Mouse (Mus musculus) embryonic stem cell, embryonic (primary cell): ENCODE results near the gene Tmed2.

Experiments
- CTCF ChIA-PET, 4 experiments: fragments of 300-600 bp in 2 of 4; fragments of 350-600 bp in 2 of 4; sonication (Branson Sonifier 250); formaldehyde crosslinking; loops; one replicate each; lab custom pipeline; 2022; ENCODE audit warnings: inconsistent platforms in 2 of 4; lab: Charles Lee
- POLR2A ChIA-PET, 4 experiments: fragments of 300-600 bp in 2 of 4; fragments of 350-600 bp in 2 of 4; sonication (Branson Sonifier 250); formaldehyde crosslinking; loops; one replicate each; lab custom pipeline; 2022; ENCODE audit warnings: antibody characterized with exemption in 4 of 4, inconsistent platforms in 1 of 4; lab: Charles Lee

The Tmed2 gene

DNA sequence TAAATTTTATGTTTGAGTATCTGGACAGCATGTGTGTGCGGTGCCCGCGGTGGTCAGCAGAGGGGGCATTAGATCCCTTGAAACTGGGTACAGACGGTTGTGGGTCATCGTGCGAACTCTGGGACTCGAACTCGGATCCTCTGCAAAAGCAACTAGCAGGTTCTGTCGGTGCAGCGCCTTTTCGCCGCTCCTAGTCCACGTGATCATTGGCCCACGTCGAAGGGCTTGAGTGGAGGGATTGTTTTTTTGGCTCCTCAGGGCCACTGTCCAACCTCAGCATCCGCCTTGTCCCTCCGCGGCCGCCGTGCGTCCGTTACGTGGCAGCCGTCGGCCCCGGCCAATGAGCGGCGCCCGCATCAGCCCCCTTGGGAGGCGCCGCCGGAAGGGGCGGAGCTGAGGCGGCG is at the start of gene Tmed2:
TSS of gene Tmed2 (plus strand) at position 313 of the 404 bp plus-strand sequence.
- ChIA-PET CTCF (interaction anchor here in 1 of 4 experiments (0.6 to 1.0 kb wide), 3 partner anchors 108 to 730 kb away, joined by 3 to 4 read pairs (median 4); no protein-coding TSS in a partner anchor), POLR2A (interaction anchor here in 3 of 4 experiments (0.6 to 1.3 kb wide), 12 partner anchors 9 to 610 kb away, joined by 3 to 7 read pairs (median 3); partner anchors contain the start of genes Rilpl1 (in 2 of the 3), 2810006K23Rik (in 1 of the 3), Ccdc62 (in 1 of the 3) and Ddx55 (in 1 of the 3))

DNA sequence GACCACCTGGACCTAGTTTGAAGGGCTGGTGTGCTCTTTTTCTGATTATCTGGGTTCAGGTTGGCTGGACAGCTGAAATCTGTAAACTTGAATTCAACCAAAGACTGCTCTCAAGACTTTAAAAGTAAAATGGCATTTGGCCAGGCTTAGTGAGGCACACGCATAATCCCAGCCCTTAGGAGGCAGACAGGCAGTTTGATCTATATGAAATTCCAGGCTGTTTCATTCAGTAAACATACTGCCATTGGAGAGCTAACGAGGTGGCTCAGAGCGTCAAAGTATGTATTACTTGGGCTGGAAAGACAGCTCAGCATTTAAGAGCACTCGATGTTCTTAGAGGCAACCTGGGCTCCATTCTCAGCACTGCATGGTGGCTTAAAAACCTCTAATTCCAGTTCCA is 48.8 kb upstream of the Tmed2 start:
- ChIA-PET POLR2A (interaction anchor here in 1 of 4 experiments (0.6 to 2.2 kb wide), 4 partner anchors 9 to 864 kb away, joined by 3 to 7 read pairs (median 3); partner anchors contain the start of genes Rilpl2 and Snrnp35), CTCF (no interaction called here)

DNA sequence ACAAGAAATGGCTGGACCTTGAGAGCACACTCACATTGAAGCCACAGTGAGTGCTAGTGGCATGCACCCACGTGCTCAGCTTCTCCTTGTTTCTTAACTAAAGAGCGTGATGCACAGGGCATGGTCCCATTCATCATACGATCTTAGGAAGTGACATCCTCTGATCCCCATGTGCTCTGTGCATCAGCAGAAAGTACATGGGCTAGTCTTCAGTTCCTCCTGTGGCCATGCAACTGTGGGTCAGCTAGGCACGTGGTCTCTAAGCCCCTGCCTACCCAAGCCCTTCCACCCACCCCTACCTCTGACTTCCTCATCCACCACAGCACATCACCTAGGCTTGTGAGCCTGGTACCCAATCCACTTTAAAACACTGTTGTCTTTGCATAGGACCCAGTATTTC is 47.9 kb upstream of the Tmed2 start:
- ChIA-PET CTCF (interaction anchor here in 2 of 4 experiments (0.6 to 1.2 kb wide), 5 partner anchors 10 to 290 kb away, joined by 3 to 20 read pairs (median 5); partner anchors contain the start of gene Rilpl2 (in 1 of the 2)), POLR2A (interaction anchor here in 3 of 4 experiments (0.6 to 2.3 kb wide), 13 partner anchors 9 to 290 kb away, joined by 3 to 11 read pairs (median 5); partner anchors contain the start of genes Snrnp35 (in 3 of the 3), Rilpl1 (in 2 of the 3), Rilpl2 (in 1 of the 3) and Sbno1 (in 1 of the 3))

DNA sequence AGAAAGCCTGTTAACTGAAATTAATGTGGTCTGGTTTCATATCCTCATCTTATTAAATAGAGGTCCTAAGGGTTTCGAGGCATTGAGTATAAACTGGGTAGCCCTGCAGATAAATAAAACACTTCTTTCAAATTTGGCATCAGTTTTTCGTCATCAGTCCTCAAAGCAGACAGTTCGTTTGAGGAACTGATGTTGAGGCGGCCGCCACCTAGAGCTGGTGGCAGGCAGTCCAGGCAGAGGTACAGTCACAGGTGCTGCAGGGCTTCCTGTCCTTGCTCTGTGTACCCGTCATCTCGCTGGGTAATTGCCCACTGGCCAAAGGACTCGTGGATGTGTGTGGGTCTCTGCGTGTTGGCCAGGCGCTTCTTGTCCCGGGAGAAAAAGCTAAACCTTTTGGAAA is 47.0 kb upstream of the Tmed2 start:
- CTCF ChIA-PET, result interaction anchor here in 1 of 4 experiments (0.6 to 1.2 kb wide), 4 partner anchors 15 to 289 kb away, joined by 3 to 5 read pairs (median 4); partner anchors contain the start of genes Kmt5a and Rilpl2
- POLR2A ChIA-PET, result interaction anchor here in 3 of 4 experiments (0.7 to 2.3 kb wide), 12 partner anchors 8 to 67 kb away, joined by 3 to 11 read pairs (median 5); partner anchors contain the start of genes Snrnp35 (in 2 of the 3), Rilpl1 (in 1 of the 3), Rilpl2 (in 1 of the 3) and Sbno1 (in 1 of the 3)

DNA sequence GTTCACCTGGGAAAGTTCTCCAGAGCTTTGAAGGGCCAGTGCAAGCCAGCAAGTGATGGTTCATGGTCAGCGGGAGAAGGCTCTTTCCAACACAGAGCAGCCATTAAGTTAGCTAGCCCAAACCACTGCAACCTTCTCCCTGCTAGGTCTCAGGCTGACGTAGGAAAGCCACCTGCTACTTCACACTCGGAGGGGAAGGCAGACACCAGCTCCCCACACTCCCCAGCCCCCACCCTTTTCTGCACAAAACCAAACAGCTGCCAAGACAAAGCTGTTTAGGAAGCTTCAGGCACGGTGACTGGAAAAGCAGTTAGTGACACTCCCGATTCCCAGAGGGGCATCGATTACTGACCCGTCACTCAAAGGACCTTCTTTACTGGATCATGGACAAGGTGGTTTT is 44.9 kb upstream of the Tmed2 start:
- ChIA-PET POLR2A (interaction anchor here in 2 of 4 experiments (0.7 to 1.8 kb wide), 6 partner anchors 8 to 63 kb away, joined by 3 to 9 read pairs (median 4); partner anchors contain the start of genes Snrnp35 (in 2 of the 2) and Rilpl2 (in 1 of the 2)), CTCF (interaction anchor here in 1 of 4 experiments (0.9 kb wide), 1 partner anchor 139 kb away, joined by 3 read pairs; no protein-coding TSS in a partner anchor)

DNA sequence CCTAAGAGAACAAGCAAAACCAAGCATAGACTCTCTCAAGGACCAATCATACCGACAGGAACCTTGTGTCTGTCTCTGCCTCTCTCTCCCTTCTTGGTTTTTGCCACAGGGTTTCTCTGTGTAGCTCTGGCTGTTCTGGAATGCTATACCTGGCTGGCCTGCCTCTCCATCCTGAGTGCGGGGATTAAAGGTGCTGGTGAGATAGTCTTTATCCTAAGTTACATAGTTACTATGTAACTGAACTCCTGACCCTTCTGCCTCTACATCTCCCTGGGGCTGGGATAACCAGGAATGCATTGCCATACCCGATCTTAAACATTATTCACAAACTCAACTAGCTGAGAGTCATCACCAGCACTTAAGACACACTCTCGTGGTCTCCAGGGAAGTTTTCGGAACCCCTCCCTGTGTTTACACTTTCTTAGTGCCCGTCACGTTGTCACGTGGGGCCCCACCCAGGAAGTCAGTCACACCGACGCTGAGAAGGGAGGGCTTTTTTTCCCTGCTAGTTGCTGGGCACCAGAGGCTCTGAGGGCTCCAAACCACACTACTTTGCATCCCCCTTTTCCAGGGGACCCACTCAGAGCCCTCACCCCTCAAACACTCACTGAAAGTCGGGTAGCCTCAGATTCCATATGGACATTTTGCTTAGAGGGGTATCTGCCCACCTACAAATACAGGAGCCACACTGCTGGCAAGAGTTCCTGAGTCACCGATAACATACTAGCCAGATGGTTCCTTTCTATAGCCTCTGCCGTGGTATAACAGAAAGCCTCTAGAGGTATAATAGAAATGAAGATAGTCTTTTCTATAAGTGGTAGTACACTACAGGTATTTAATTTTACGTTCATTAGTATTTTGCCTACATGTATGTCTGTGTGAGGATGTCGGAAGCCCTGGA is 43.6 kb upstream of the Tmed2 start:
- ChIA-PET CTCF (interaction anchor here in 1 of 4 experiments (0.7 kb wide), 1 partner anchor 406 kb away, joined by 3 read pairs; no protein-coding TSS in a partner anchor), POLR2A (interaction anchor here in 3 of 4 experiments (0.6 to 1.8 kb wide), 5 partner anchors 9 to 486 kb away, joined by 3 to 9 read pairs (median 4); partner anchors contain the start of genes Rilpl2 (in 1 of the 3) and Snrnp35 (in 1 of the 3))

DNA sequence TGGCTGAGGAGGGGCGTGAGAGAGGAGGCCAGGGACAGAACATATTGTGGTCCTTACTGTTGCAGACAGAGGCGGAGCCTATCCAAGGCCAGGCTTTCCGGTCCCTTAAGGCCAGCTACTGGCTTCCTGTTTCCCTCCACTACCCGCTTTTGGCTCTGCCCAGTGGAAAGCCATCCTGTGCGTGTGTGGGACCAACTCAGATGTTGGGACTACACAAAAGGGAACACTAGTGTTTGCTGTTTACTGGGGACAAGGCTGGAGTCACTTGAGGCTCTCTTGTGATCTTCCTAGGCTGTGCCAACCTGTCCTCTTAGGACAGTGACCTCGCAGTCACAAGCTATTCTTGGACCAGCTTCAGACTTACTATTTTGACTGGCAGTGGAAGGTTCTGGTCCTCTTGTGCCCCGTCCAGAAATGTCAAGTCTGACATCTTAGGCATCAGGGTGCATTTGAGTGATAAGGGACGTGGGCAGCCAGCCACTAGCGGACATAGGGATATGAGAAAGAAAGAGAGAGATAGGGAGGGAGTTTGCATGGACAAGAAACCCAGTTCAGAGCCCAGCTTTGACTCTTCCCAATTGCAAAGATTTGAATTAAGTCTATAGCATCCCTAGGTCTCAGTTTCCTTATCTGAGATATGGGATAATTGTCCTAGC is 42.1 kb upstream of the Tmed2 start:
- CTCF ChIA-PET, result interaction anchor here in 1 of 4 experiments (0.7 kb wide), 1 partner anchor 20 kb away, joined by 4 read pairs; the partner anchor contains the start of gene Rilpl2

DNA sequence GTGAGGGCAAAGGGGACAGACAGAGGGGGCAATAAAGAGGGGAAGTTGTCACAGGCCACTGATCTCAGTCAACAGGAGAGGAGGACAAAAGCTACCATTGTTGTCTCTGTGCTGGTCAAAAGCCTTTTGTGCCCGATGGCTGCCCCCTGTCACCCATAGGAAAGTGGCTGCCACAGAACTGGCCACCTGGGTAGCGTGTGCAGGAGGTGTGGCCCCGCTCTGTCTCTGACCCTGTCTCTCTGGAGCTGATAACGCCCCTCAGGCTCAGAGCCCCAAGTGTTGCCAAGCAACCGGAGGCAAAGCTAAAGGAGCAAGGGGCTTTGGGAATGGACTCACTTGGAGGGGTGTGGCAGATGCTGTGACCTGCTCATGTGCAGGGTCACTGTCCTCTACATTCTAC is 41.5 kb upstream of the Tmed2 start:
- CTCF ChIA-PET, result interaction anchor here in 2 of 4 experiments (0.6 to 0.7 kb wide), 2 partner anchors 21 to 406 kb away, joined by 3 to 4 read pairs; partner anchors contain the start of gene Rilpl2 (in 1 of the 2)
- POLR2A ChIA-PET, result interaction anchor here in 3 of 4 experiments (0.6 to 2.3 kb wide), 10 partner anchors 8 to 750 kb away, joined by 3 to 10 read pairs (median 3); partner anchors contain the start of genes Kntc1 (in 1 of the 3), Rsrc2 (in 1 of the 3) and Snrnp35 (in 1 of the 3)

More for the DNA sequence above, 42.1 kb upstream of the Tmed2 start:
- POLR2A ChIA-PET, result interaction anchor here in 3 of 4 experiments (0.6 to 2.3 kb wide), 9 partner anchors 10 to 749 kb away, joined by 3 to 5 read pairs (median 3); partner anchors contain the start of genes Kntc1 (in 1 of the 3), Rsrc2 (in 1 of the 3) and Snrnp35 (in 1 of the 3)

DNA sequence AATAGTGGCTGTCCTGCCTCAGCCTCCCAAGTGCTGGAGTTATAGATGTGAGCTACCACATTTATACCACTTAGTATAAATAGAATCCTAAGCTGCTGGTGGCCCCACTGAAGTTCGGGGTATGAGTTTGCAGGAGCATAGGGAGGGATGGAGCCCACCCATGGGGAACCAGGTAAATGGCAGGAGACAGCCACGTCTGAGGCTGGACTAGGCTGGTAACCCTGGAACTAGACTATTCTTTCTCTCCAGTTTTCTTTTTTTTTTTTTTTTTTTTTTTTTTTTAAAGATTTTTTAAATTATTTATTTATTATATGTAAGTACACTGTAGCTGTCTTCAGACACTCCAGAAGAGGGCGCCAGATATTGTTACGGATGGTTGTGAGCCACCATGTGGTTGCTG is 40.5 kb upstream of the Tmed2 start:
- POLR2A ChIA-PET, result interaction anchor here in 3 of 4 experiments (0.5 to 2.3 kb wide), 18 partner anchors 10 to 484 kb away, joined by 3 to 11 read pairs (median 4); partner anchors contain the start of genes Snrnp35 (in 2 of the 3), Rilpl1 (in 1 of the 3) and Rilpl2 (in 1 of the 3)
- CTCF ChIA-PET, result interaction anchor here (0.6 to 1.3 kb wide), 18 partner anchors 9 to 768 kb away, joined by 3 to 11 read pairs (median 4); partner anchors contain the start of gene Rilpl1 (in 2 of the 4)

DNA sequence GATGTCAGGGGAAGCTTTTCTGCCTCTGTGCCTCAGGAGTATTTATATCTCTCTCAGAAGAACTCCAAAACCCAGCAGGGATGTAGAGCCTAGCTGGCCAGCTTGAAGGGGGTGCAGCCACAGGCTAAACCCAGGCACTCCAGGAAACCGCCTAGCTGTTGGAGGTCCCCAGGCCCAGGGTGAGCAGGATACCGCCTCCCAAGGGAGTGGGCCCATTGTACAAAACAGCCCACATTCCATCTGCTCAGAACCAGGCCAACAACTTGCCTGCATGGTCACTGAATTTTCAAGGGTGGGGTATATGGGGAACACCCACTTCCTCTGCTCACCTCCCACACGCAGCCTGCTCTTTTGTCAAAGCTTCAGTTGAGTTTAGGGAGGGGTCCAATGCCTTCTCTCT is 39.9 kb upstream of the Tmed2 start:
- POLR2A ChIA-PET, result interaction anchor here in 3 of 4 experiments (0.5 to 2.3 kb wide), 18 partner anchors 10 to 484 kb away, joined by 3 to 11 read pairs (median 4); partner anchors contain the start of genes Rilpl2 (in 2 of the 3), Snrnp35 (in 2 of the 3) and Rilpl1 (in 1 of the 3)

DNA sequence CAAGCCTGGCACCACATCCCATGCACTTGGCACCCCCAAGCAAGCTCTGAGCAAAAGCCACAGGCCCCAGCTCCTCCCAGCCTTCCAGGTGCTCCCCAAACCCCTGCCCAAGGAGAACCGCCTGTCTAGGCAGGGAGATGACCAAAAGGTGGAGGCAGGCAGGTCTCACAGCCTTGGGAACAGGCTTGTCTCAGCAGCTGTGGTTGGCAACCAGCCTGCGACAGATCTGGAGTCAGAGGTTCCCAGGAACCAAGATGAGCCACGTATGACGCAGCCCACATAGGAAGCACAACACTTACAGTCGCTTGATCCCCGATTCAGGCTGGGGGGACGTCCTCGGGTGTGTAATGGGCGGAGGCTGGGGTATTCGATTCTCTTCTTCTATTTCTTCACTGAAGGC is 39.0 kb upstream of the Tmed2 start:
- ChIA-PET POLR2A (interaction anchor here in 3 of 4 experiments (0.6 to 2.1 kb wide), 12 partner anchors 9 to 370 kb away, joined by 3 to 6 read pairs (median 4); partner anchors contain the start of genes Snrnp35 (in 2 of the 3) and Rilpl2 (in 1 of the 3)), CTCF (interaction anchor here in 1 of 4 experiments (1.0 kb wide), 1 partner anchor 133 kb away, joined by 3 read pairs; no protein-coding TSS in a partner anchor)

More for the DNA sequence above, 39.9 kb upstream of the Tmed2 start:
- CTCF ChIA-PET, result interaction anchor here (0.5 to 1.3 kb wide), 17 partner anchors 9 to 768 kb away, joined by 3 to 11 read pairs (median 4); partner anchors contain the start of genes Rilpl1 (in 1 of the 4) and Rilpl2 (in 1 of the 4)

DNA sequence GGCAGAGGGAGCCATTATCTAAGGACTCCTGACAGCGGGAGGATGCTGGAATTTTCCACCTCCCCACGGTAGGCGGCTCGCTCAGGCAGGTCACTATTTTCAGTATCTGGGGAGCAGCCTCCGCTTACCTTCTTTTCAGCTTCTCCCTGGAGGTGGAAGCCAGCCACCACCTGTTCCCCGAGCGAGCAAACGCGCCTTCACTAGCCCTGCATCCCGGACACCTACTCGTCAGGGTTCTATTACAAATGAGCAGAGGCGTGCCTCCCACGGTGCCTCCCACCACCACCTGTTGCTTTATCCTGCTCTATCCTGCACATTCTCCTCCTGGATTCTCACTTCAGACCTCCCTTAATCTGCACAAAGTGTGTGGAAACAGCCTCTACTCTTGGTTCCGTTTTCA is 36.8 kb upstream of the Tmed2 start:
- CTCF ChIA-PET, result no interaction called here
- POLR2A ChIA-PET, result interaction anchor here in 2 of 4 experiments (0.6 to 2.1 kb wide), 9 partner anchors 11 to 60 kb away, joined by 3 to 6 read pairs (median 3); partner anchors contain the start of genes Ddx55 (in 2 of the 2), Rilpl2 (in 1 of the 2) and Snrnp35 (in 1 of the 2)

DNA sequence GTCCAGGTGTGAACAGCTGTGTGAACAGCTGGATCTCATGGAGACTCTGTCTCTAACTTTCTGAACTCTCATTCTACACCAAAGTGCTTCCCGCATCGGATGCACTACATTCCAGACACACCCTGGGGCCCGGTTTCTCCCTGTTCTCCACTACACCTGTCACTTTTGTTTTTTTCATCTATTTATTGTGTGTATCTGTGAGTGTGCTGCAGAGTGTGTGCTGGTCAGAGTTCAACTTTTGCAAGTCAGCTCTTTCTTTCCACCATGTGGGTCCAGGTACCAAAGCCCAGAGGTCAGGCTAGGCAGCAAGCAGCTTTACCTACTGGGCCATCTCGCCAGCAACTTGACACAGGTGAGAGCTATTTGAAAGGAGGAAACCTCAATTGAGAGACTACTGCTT is 35.3 kb upstream of the Tmed2 start:
- POLR2A ChIA-PET, result no interaction called here
- CTCF ChIA-PET, result interaction anchor here in 2 of 4 experiments (0.7 to 1.5 kb wide), 3 partner anchors 14 to 81 kb away, joined by 3 to 4 read pairs (median 3); partner anchors contain the start of gene Rilpl1 (in 1 of the 2)

DNA sequence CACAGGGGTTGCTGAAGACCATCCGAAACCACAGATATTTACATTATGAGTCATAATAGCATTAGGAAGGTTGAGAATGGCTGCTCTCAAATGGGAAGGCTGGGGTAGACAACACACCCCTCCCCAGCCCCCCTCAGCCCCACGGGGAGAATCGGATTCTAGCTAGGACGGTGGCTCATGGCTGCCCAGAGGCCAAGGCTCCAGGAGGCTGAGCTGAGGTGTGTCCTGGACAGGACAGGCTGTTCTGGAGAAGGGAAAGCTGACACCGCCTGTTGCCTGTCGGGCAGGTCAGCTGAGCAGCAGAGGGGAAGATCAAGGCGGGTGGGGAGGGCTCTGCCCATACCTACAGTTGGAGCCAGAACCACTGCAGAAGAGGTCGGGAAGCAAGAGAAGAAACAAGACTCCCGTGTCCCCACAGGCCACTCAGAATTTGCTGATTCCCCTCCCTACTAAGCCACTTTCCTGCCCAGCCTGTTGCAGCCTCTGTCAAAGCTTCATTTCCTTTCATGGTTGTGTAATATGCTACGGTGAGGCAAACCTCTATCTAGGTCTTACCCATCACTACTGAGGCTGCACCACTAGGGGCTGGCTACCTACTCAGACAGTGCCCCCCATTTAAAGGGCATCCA is 33.6 kb upstream of the Tmed2 start:
- ChIA-PET POLR2A (interaction anchor here in 1 of 4 experiments (0.7 kb wide), 1 partner anchor 13 kb away, joined by 4 read pairs; no protein-coding TSS in a partner anchor), CTCF (interaction anchor here in 2 of 4 experiments (0.7 to 1.6 kb wide), 2 partner anchors 18 to 24 kb away, joined by 3 to 4 read pairs; partner anchors contain the start of gene Rilpl1 (in 1 of the 2))

DNA sequence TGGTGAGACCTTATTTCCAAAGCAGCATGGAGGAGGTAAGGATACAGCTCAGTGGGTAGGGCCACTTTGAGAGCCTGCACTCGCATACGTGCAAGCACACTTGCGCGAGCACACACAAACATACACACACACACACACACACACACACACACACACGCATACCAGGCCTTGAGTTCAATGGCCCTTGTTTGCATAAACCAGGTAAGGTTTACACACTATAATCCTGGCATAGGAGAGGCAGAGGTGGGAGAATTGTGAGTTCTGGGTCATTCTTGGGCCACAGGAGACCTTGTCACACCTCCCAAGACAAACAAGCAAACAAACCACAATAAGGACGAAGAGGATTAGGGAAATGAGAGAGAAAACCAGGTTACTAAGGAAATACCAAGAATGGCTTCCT is 31.3 kb upstream of the Tmed2 start:
- ChIA-PET POLR2A (interaction anchor here in 2 of 4 experiments (0.5 to 1.0 kb wide), 5 partner anchors 11 to 157 kb away, joined by 3 read pairs; no protein-coding TSS in a partner anchor), CTCF (interaction anchor here in 3 of 4 experiments (0.6 to 0.8 kb wide), 7 partner anchors 19 to 1868 kb away, joined by 3 to 6 read pairs (median 4); no protein-coding TSS in a partner anchor)
